Mouse (Mus musculus) small intestine, adult 2 months (tissue): ENCODE results near the gene Tnfsf11. TPM values are rescaled to one million over a fixed set of nuclear protein-coding genes. Genes with fewer than 3 reads are reported as not detected.

Experiments
- H3K27ac ChIP-seq: fragments of 200-500 bp; 2 replicates; pipeline ENCODE4 v1.5.1; 2012; ENCODE audit warnings: low read depth, low read length, control low read depth, inconsistent platforms; ENCODE audit not compliant: insufficient read depth
- H3K27me3 ChIP-seq: fragments of 200-500 bp; 2 replicates; pipeline ENCODE4 v1.6.1; 2012; ENCODE audit warnings: mild to moderate bottlenecking, moderate library complexity, low read length, inconsistent platforms; ENCODE audit not compliant: control insufficient read depth, insufficient read depth
- H3K36me3 ChIP-seq: fragments of 200-500 bp; 2 replicates; pipeline ENCODE4 v1.6.1; 2012; ENCODE audit warnings: mild to moderate bottlenecking, low read length, control low read depth, inconsistent platforms; ENCODE audit not compliant: control insufficient read depth, insufficient read depth
- H3K4me1 ChIP-seq: fragments of 200-500 bp; 2 replicates; pipeline ENCODE4 v1.6.1; 2012; ENCODE audit warnings: low read length, inconsistent platforms, mixed read lengths; ENCODE audit not compliant: control insufficient read depth, insufficient read depth, insufficient read length
- H3K4me3 ChIP-seq: fragments of 200-500 bp; 2 replicates; pipeline ENCODE4 v1.5.1; 2012; ENCODE audit warnings: low read depth, mild to moderate bottlenecking, control low read depth, inconsistent platforms, low read length, moderate library complexity
- CTCF ChIP-seq: fragments of 200-500 bp; IDR thresholded peaks from 2 replicates; pipeline ENCODE4 v1.5.1; 2012; ENCODE audit warnings: low read depth, mild to moderate bottlenecking, control low read depth, inconsistent platforms, low read length, moderate library complexity, mixed read lengths; ENCODE audit not compliant: insufficient replicate concordance, insufficient read length; ENCODE audit errors: extremely low read depth
- POLR2A ChIP-seq: fragments of 200-500 bp; IDR thresholded peaks from 2 replicates; pipeline ENCODE4 v1.6.1; 2012; ENCODE audit warnings: low read depth, mild to moderate bottlenecking, control low read depth, inconsistent platforms, low read length, moderate library complexity
- WGBS: fragments of 180-500 bp; shearing (Covaris S2); methylation state at CpG from one replicate; pipeline ENCODE4 v1.1.7; 2018; 5-methylcytosine and 5-hydroxymethylcytosine counted together
- polyA plus RNA-seq: library from polyadenylated mRNA; depleted of rRNA; stranded (reverse); fragments of >200 nt; gene quantifications from 2 replicates; pipeline ENCODE4 v1.2.3, GENCODE M21; 2012

Tnfsf11 gene
- polyA plus RNA-seq, 1 experiment = 0.38 TPM

GRCm38 (mm10) chr14:78264876-78265275 is 43.0 kb downstream of the Tnfsf11 start:
- 85% methylated on average over 6 of the region's 6 CpGs for WGBS
- H3K4me3 ChIP-seq = no peak overlapping the region
- no peak overlapping the region for H3K27ac ChIP-seq
- H3K27me3 ChIP-seq = no peaks in the 10 kb centered on the region
- no peaks in the 10 kb centered on the region for H3K36me3 ChIP-seq
- TF ChIP-seq POLR2A (no peak), CTCF (no peak)
- H3K4me1 ChIP-seq = no peaks in the 10 kb centered on the region

- TF ChIP-seq POLR2A (no peak), CTCF (no peak)
- Histone ChIP-seq H3K4me1 (no peaks in the 10 kb centered on the region), H3K27ac (no peak overlapping the region), H3K27me3 (no peaks in the 10 kb centered on the region), H3K36me3 (no peaks in the 10 kb centered on the region), H3K4me3 (no peak overlapping the region)
- WGBS = 80% methylated on average over 7 of the region's 7 CpGs
These were observed 45.2 kb downstream of the Tnfsf11 start for GRCm38 (mm10) chr14:78262596-78262995.

- 76% methylated on average over 7 of the region's 7 CpGs for WGBS
- Histone ChIP-seq H3K4me3 (no peak overlapping the region), H3K27ac (no peak overlapping the region), H3K4me1 (no peaks in the 10 kb centered on the region), H3K27me3 (no peaks in the 10 kb centered on the region), H3K36me3 (no peaks in the 10 kb centered on the region)
- no peak for TF ChIP-seq POLR2A
These were observed 46.6 kb downstream of the Tnfsf11 start for GRCm38 (mm10) chr14:78261246-78261645.

GRCm38 (mm10) chr14:78254017-78254416 is 53.8 kb downstream of the Tnfsf11 start:
- TF ChIP-seq POLR2A (no peak), CTCF (no peak)
- no peaks in the 10 kb centered on the region for H3K4me1 ChIP-seq
- no peak overlapping the region for H3K27ac ChIP-seq
- H3K4me3 ChIP-seq = no peak overlapping the region
- H3K27me3 ChIP-seq = no peaks in the 10 kb centered on the region
- no peaks in the 10 kb centered on the region for H3K36me3 ChIP-seq
- 82% methylated on average over 7 of the region's 7 CpGs for WGBS

- Histone ChIP-seq H3K4me3 (no peak overlapping the region), H3K27me3 (no peaks in the 10 kb centered on the region), H3K36me3 (no peaks in the 10 kb centered on the region), H3K4me1 (no peaks in the 10 kb centered on the region), H3K27ac (no peak overlapping the region)
- TF ChIP-seq CTCF = no peak
- TF ChIP-seq POLR2A = no peak
- WGBS = 86% methylated on average over 5 of the region's 5 CpGs
These were observed 61.2 kb downstream of the Tnfsf11 start for GRCm38 (mm10) chr14:78246601-78247000.

- Histone ChIP-seq H3K27me3 (no peaks in the 10 kb centered on the region), H3K4me1 (no peaks in the 10 kb centered on the region), H3K27ac (no peak overlapping the region), H3K4me3 (no peak overlapping the region), H3K36me3 (no peaks in the 10 kb centered on the region)
- 43% methylated on average over 4 of the region's 4 CpGs for WGBS
- TF ChIP-seq CTCF (no peak), POLR2A (no peak)
These were observed 63.0 kb downstream of the Tnfsf11 start for GRCm38 (mm10) chr14:78244811-78245210.

- 80% methylated on average over 6 of the region's 6 CpGs for WGBS
- Histone ChIP-seq H3K4me1 (no peaks in the 10 kb centered on the region), H3K27me3 (no peaks in the 10 kb centered on the region), H3K27ac (no peak overlapping the region), H3K4me3 (no peak overlapping the region), H3K36me3 (no peaks in the 10 kb centered on the region)
- TF ChIP-seq CTCF = no peak
- TF ChIP-seq POLR2A = no peak
These were observed 68.5 kb downstream of the Tnfsf11 start for GRCm38 (mm10) chr14:78239346-78239745.

- WGBS = 63% methylated on average over 6 of the region's 6 CpGs
- Histone ChIP-seq H3K4me1 (no peaks in the 10 kb centered on the region), H3K36me3 (no peaks in the 10 kb centered on the region), H3K27me3 (no peaks in the 10 kb centered on the region), H3K4me3 (no peak overlapping the region), H3K27ac (no peak overlapping the region)
- no peak for TF ChIP-seq POLR2A
- no peak for TF ChIP-seq CTCF
These were observed 70.6 kb downstream of the Tnfsf11 start for GRCm38 (mm10) chr14:78237238-78237637.
